Mouse (Mus musculus) heart, adult 2 months (tissue): ENCODE results near the gene Ccr7.

Experiments used
- CTCF ChIP-seq: fragments of 200-600 bp; IDR thresholded peaks from 2 replicates; pipeline ENCODE4 v1.8.1; 2022; ENCODE audit warnings: antibody characterized with exemption, mild to moderate bottlenecking, moderate library complexity
- EP300 ChIP-seq: fragments of 200-500 bp; IDR thresholded peaks from 2 replicates; pipeline ENCODE4 v1.6.1; 2011; ENCODE audit warnings: low read depth, low read length, control low read depth; ENCODE audit not compliant: insufficient read depth
- POLR2A ChIP-seq: fragments of 200-500 bp; IDR thresholded peaks from 2 replicates; pipeline ENCODE4 v1.6.1; 2011; ENCODE audit warnings: mild to moderate bottlenecking, low read depth, low read length, control low read depth; ENCODE audit not compliant: insufficient read depth

GRCm38 (mm10) chr11:99162972-99163686, 8.3 kb upstream of the Ccr7 start:
- TF ChIP-seq EP300 (no peak), POLR2A (no peak), CTCF (no peak)
